Mouse (Mus musculus) thymus, adult 2 months (tissue): ENCODE results near the gene Cln3. TPM values are rescaled to one million over a fixed set of nuclear protein-coding genes. Genes with fewer than 3 reads are reported as not detected.

Experiments used
- DNase-seq: peaks from one replicate; pipeline ENCODE4 v3.0.0; 2021
- H3K27ac ChIP-seq: fragments of 200-500 bp; 2 replicates; pipeline ENCODE4 v1.5.1; 2012; ENCODE audit warnings: low read length, control low read depth; ENCODE audit not compliant: control insufficient read depth, insufficient read depth
- H3K27me3 ChIP-seq: fragments of 200-500 bp; 2 replicates; pipeline ENCODE4 v1.6.1; 2012; ENCODE audit warnings: mild to moderate bottlenecking, low read length, moderate library complexity, mixed read lengths; ENCODE audit not compliant: control insufficient read depth, insufficient read depth
- H3K36me3 ChIP-seq: fragments of 200-500 bp; 2 replicates; pipeline ENCODE4 v1.6.1; 2012; ENCODE audit warnings: mild to moderate bottlenecking, low read length, moderate library complexity; ENCODE audit not compliant: control insufficient read depth, insufficient read depth
- H3K4me1 ChIP-seq: fragments of 200-500 bp; replicated peaks from 2 replicates; pipeline ENCODE4 v1.6.1; 2012; ENCODE audit warnings: low read length; ENCODE audit not compliant: control insufficient read depth, insufficient read depth
- H3K4me3 ChIP-seq: fragments of 200-500 bp; 2 replicates; pipeline ENCODE4 v1.5.1; 2012; ENCODE audit warnings: mild to moderate bottlenecking, low read length, control low read depth, moderate library complexity; ENCODE audit not compliant: control insufficient read depth, insufficient read depth
- CTCF ChIP-seq: fragments of 200-500 bp; IDR thresholded peaks from 2 replicates; pipeline ENCODE4 v1.5.1; 2012; ENCODE audit warnings: mild to moderate bottlenecking, control low read depth, low read length, moderate library complexity, borderline replicate concordance; ENCODE audit not compliant: control insufficient read depth, poor library complexity, insufficient read depth; ENCODE audit errors: extremely low read depth
- POLR2A ChIP-seq: fragments of 200-500 bp; IDR thresholded peaks from 2 replicates; pipeline ENCODE4 v1.6.1; 2012; ENCODE audit warnings: mild to moderate bottlenecking, low read length, control low read depth, moderate library complexity; ENCODE audit not compliant: control insufficient read depth, poor library complexity, insufficient read depth; ENCODE audit errors: extremely low read depth
- WGBS: fragments of 180-500 bp; shearing (Covaris S2); methylation state at CpG from one replicate; pipeline ENCODE4 v1.1.7; 2018; 5-methylcytosine and 5-hydroxymethylcytosine counted together
- polyA plus RNA-seq: library from polyadenylated mRNA; depleted of rRNA; stranded (reverse); fragments of >200 nt; gene quantifications from 2 replicates; pipeline ENCODE4 v1.2.3, GENCODE M21; 2012

The Cln3 gene
- polyA plus RNA-seq, 1 experiment = 141 TPM

DNA sequence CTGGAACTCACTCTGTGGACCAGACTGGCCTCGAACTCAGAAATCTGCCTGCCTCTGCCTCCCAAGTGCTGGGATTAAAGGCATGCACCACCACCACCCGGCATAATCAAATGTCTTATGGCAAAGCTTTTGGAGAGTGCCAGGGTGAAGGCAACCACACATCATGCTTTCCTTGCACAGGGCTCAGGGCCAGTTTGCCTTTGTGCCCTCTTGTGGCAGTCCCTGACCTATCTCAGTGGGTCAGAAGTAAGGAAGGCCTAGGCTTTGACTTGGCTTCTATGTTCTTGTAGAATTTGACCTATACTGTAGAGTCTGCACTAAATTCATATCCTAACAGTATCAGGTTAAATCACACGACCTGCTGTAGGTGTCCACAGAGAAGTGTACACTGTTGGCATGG is 31.1 kb upstream of the Cln3 start:
- TF ChIP-seq POLR2A (no peak), CTCF (no peak)
- H3K4me3 ChIP-seq = no peak overlapping the region
- no peak for DNase-seq
- 79% methylated on average over 3 of the region's 3 CpGs for WGBS
- H3K27me3 ChIP-seq = no peaks in the 10 kb centered on the region
- H3K27ac ChIP-seq = no peak overlapping the region
- no peaks in the 10 kb centered on the region for H3K36me3 ChIP-seq
- no peaks in the 10 kb centered on the region for H3K4me1 ChIP-seq

DNA sequence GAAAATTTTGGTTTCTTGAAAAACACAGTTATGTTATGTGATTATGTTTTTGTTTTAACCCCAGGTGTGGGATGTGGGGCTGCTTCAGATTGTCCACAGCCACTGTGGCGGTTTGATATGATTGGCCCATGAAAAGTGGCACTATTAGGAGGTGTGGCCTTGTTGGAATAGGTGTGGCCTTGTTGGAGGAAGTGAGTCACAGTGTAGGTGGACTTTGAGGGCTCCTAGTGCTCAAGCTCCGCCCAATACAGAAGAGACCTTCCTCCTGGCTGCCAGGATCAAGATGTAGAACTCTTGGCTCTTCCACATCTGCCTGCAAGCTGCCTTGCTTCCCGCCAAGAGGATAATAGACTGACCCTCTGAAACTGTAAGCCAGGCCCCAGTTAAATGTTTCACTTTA is 27.1 kb upstream of the Cln3 start:
- H3K27me3 ChIP-seq = no peaks in the 10 kb centered on the region
- no peaks in the 10 kb centered on the region for H3K4me1 ChIP-seq
- no peak overlapping the region for H3K27ac ChIP-seq
- no peaks in the 10 kb centered on the region for H3K36me3 ChIP-seq
- TF ChIP-seq CTCF = no peak
- no peak for TF ChIP-seq POLR2A
- DNase-seq = no peak
- WGBS = 89% methylated on average over 3 of the region's 3 CpGs
- no peak overlapping the region for H3K4me3 ChIP-seq

DNA sequence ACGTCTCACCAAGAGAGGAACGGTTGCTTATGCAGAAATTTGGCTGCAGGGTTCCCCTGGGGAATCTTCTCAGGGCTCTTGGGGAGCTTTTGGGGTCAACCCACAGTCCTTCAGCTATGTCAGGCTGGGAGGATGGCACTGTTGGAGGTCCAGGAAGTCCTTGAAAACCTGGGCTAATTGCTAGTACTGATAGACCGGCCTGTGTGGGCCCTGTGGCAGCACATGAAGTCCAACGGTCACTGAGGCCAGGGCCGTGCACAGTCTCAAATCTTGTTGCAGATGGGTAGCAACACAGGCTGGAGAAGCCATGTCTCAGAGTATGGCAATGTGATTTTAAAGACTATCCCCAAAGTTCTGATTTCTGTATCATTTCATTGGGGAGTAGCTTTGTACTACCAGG is 22.2 kb upstream of the Cln3 start:
- peaks cover 5% of the 10 kb centered on the region for H3K4me1 ChIP-seq
- H3K36me3 ChIP-seq = no peaks in the 10 kb centered on the region
- 94% methylated on average over 5 of the region's 5 CpGs for WGBS
- no peak overlapping the region for H3K27ac ChIP-seq
- H3K27me3 ChIP-seq = no peaks in the 10 kb centered on the region
- no peak for TF ChIP-seq POLR2A
- no peak for TF ChIP-seq CTCF
- H3K4me3 ChIP-seq = no peak overlapping the region
- DNase-seq = no peak

DNA sequence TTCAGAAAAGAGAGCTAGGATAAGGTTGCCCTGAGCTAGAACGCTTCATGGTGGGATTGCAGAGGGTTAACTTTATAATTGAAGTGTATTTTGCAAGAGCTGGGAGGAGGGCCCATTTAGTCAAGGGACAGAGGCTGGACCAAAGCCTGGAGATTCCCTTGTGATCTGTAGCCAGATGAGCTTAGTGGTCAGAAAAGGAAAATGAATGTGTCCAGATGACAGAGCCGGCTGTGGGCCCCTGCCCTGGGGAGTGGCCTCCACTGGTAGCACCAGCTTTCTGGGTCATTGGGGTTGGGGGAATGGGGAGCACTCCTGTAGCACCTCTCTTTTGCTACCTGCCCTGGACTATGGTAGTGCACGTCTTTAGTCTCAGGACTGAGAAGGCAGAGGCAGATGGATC is 21.4 kb upstream of the Cln3 start:
- Histone ChIP-seq H3K27ac (no peak overlapping the region), H3K36me3 (no peaks in the 10 kb centered on the region), H3K4me1 (peaks cover 5% of the 10 kb centered on the region), H3K27me3 (no peaks in the 10 kb centered on the region), H3K4me3 (no peak overlapping the region)
- 88% methylated on average over 3 of the region's 3 CpGs for WGBS
- DNase-seq = no peak
- TF ChIP-seq POLR2A (no peak), CTCF (no peak)

DNA sequence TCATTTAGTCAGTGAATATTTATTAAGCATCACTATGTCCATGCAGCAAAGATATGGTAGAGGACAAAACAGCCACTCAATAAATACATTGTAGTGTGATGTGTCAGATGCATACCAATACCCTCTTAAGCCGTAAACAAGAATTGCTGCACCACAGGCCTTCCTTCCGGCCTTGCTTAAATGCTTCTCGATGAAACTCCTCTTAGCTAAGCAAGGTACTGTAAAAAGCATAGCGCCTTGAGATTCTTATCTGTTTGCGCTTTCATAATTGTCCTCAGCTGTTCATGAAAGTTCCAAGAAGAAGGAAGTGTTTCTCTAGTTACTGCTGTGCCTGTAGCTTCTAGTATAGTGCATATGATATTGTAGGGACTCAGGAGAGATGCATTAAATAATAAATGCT is 21.0 kb upstream of the Cln3 start:
- H3K36me3 ChIP-seq = no peaks in the 10 kb centered on the region
- no peak for DNase-seq
- no peak overlapping the region for H3K27ac ChIP-seq
- H3K27me3 ChIP-seq = no peaks in the 10 kb centered on the region
- 16% methylated on average over 5 of the region's 5 CpGs for WGBS
- TF ChIP-seq CTCF (no peak), POLR2A (no peak)
- no peak overlapping the region for H3K4me3 ChIP-seq
- H3K4me1 ChIP-seq = peaks cover 5% of the 10 kb centered on the region

- no peak for DNase-seq
- Histone ChIP-seq H3K27ac (no peak overlapping the region), H3K27me3 (no peaks in the 10 kb centered on the region), H3K4me1 (peaks cover 5% of the 10 kb centered on the region), H3K4me3 (no peak overlapping the region), H3K36me3 (no peaks in the 10 kb centered on the region)
- WGBS = 41% methylated on average over 3 of the region's 3 CpGs
- TF ChIP-seq POLR2A (no peak), CTCF (no peak)
Observed at GRCm38 (mm10) chr7:126602650-126603049, 17.0 kb upstream of the Cln3 start.

- 20% methylated on average over 5 of the region's 5 CpGs for WGBS
- H3K27me3 ChIP-seq = no peaks in the 10 kb centered on the region
- no peaks in the 10 kb centered on the region for H3K36me3 ChIP-seq
- H3K27ac ChIP-seq = no peak overlapping the region
- DNase-seq = no peak
- H3K4me1 ChIP-seq = peaks cover 2% of the 10 kb centered on the region; the same call in 1 of the 2 replicates
- H3K4me3 ChIP-seq = no peak overlapping the region
- TF ChIP-seq POLR2A = no peak
Observed at GRCm38 (mm10) chr7:126601896-126602295, 16.3 kb upstream of the Cln3 start.
